Mouse (Mus musculus): ENCODE data around the gene Gm4756. TPM values are rescaled to one million over a fixed set of nuclear protein-coding genes. Genes with fewer than 3 reads are reported as not detected.
A peak's percentile ranks its signal among the peaks of the same experiment; 100 is the strongest.

The Gm4756 gene
- polyA plus RNA-seq, 1 experiment from 2014 or later, result not detected

DNA sequence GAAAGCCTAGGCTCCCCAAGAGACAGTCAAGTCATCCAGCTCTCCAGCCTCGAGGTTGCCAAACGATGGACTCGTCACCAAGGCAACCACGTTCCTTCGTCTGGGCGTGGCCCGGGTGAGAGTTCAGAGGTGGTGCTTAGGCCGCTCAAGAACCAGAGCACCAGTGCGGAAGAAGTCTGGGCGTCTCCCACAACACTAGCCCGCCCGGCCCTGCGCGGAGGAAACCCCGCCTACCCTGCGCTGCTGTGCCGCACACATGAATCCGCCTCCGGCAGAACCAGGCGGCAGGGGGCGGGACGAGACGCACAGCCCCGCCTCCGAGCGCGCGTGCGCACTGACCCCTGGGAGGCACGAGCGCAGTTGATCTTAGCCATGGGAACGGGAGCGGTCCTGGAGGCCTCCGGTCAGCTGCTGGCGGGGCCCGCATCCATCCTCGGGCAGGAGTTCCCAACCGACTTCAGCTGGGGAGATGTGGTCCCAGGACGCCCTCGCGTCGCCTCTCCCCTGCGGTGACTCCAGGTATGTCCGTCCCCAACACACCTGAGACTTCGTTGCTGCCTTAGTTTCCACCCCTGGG, 113.4 kb downstream of the Gm4756 start, which contains the start of gene Pcnx4:
Pcnx4 (plus strand) TSS at position 363 of the 577 bp plus-strand sequence.
- Histone ChIP-seq H3K27ac (replicated peaks in 1 of 2; ENCODE audit: control insufficient read depth in 1 of 2, insufficient read depth in 1 of 2, low read depth in 2 of 2, low read length in 2 of 2) (peak within 1 kb of the TSS; percentile 15 to 63; a peak in 3 of 4 replicates), H3K4me3 (ENCODE audit: control insufficient read depth in 1 of 2, insufficient read depth in 1 of 2, low read depth in 1 of 2, low read length in 2 of 2) (peak within 1 kb of the TSS; percentile 79 to 81), H3K9ac (ENCODE audit: low read length) (peak within 1 kb of the TSS; percentile 83), H3K4me2 (ENCODE audit: low read length) (peak within 1 kb of the TSS; percentile 80), H3K36me3 (ENCODE audit: control insufficient read depth, insufficient read depth, low read length) (0 out of 2 replicates have a peak, but pooled peaks cover 3% of the 10 kb centered on the region), H3K9me3 (ENCODE audit: control insufficient read depth, low read length) (no peaks in the 10 kb centered on the region), H3K27me3 (ENCODE audit: control insufficient read depth, insufficient read depth, low read length) (no peaks in the 10 kb centered on the region), H3K4me1 (ENCODE audit: control insufficient read depth in 2 of 2, insufficient read depth in 2 of 2, low read length in 2 of 2) (peaks cover 0 to 6% of the 10 kb centered on the region in 2 experiments; a peak in 1 of 4 replicates)
- WGBS, result under 1% methylated on average over 44 of the region's 45 CpGs
- ATAC-seq (ENCODE audit: insufficient number of reproducible peaks, insufficient read depth, low FRiP score, low read depth), result peak; percentile 99

DNA sequence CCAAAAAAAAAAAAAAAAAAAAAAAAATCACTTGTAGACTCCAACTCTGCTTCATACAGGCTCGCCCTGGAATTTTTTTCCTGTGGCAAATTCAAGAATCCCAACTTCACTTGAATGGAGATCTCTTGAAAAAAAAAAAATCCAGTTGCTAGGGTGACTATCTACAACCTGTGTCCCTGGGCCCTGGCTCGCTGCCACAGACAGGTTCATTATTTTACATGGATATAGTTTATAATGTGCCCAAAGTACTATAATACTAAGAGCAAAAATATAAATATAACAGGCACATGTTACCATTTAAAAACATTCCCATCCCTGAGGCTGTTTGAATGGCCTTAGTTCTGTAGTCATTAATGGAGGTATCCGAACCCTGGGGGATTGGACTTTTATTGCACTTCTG, 113.9 kb downstream of the Gm4756 start:
- H3K9ac ChIP-seq (ENCODE audit: low read length), result peak overlapping the region; percentile 41; the same call in 1 of the 2 replicates
- no peak for ATAC-seq (ENCODE audit: insufficient number of reproducible peaks, insufficient read depth, low FRiP score, low read depth)
- no peak overlapping the region; a peak in 1 of 4 replicates for H3K27ac ChIP-seq (replicated peaks in 1 of 2; ENCODE audit: control insufficient read depth in 1 of 2, insufficient read depth in 1 of 2, low read depth in 2 of 2, low read length in 2 of 2)
- H3K27me3 ChIP-seq (ENCODE audit: control insufficient read depth, insufficient read depth, low read length), result no peaks in the 10 kb centered on the region
- 0 out of 2 replicates have a peak, but pooled peaks cover 3% of the 10 kb centered on the region for H3K36me3 ChIP-seq (ENCODE audit: control insufficient read depth, insufficient read depth, low read length)
- no peaks in the 10 kb centered on the region for H3K9me3 ChIP-seq (ENCODE audit: control insufficient read depth, low read length)
- WGBS, result 36% methylated on average over 3 of the region's 3 CpGs
- peaks cover 0 to 6% of the 10 kb centered on the region in 2 experiments; a peak in 1 of 4 replicates for H3K4me1 ChIP-seq (ENCODE audit: control insufficient read depth in 2 of 2, insufficient read depth in 2 of 2, low read length in 2 of 2)
- peak overlapping the region; percentile 79 to 81 for H3K4me3 ChIP-seq (ENCODE audit: control insufficient read depth in 1 of 2, insufficient read depth in 1 of 2, low read depth in 1 of 2, low read length in 2 of 2)
- peak overlapping the region; percentile 80 for H3K4me2 ChIP-seq (ENCODE audit: low read length)

DNA sequence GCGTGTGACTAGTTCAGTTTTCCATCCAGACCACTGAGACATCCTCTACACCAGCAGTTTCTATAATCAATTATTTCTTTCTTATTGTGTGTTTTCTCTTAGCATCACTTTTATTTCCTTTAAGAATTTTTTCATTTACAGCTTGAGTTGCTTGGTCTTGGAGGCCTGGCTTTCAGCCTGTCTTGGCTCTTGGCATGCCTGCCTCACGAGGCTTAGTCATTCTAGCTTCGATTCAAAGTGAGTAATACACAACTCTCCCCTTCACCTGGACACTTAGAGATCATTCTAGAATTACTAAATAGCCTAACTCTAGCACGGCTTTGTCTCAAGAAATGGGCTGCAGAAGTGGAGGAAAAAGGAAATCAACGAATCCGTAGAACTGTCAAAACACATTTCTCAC, 115.5 kb downstream of the Gm4756 start:
- H3K27ac ChIP-seq (replicated peaks in 1 of 2; ENCODE audit: control insufficient read depth in 1 of 2, insufficient read depth in 1 of 2, low read depth in 2 of 2, low read length in 2 of 2), result no peak overlapping the region
- H3K4me1 ChIP-seq (ENCODE audit: control insufficient read depth in 2 of 2, insufficient read depth in 2 of 2, low read length in 2 of 2), result peaks cover 0 to 6% of the 10 kb centered on the region in 2 experiments; a peak in 1 of 4 replicates
- H3K9me3 ChIP-seq (ENCODE audit: control insufficient read depth, low read length), result peaks cover 5% of the 10 kb centered on the region; the same call in 1 of the 2 replicates
- H3K27me3 ChIP-seq (ENCODE audit: control insufficient read depth, insufficient read depth, low read length), result no peaks in the 10 kb centered on the region
- no peak overlapping the region for H3K4me2 ChIP-seq (ENCODE audit: low read length)
- no peaks in the 10 kb centered on the region for H3K36me3 ChIP-seq (ENCODE audit: control insufficient read depth, insufficient read depth, low read length)
- no peak overlapping the region for H3K9ac ChIP-seq (ENCODE audit: low read length)
- ATAC-seq (ENCODE audit: insufficient number of reproducible peaks, insufficient read depth, low FRiP score, low read depth), result no peak
- 76% methylated on average over 6 of the region's 6 CpGs for WGBS
- no peak overlapping the region for H3K4me3 ChIP-seq (ENCODE audit: control insufficient read depth in 1 of 2, insufficient read depth in 1 of 2, low read depth in 1 of 2, low read length in 2 of 2)

DNA sequence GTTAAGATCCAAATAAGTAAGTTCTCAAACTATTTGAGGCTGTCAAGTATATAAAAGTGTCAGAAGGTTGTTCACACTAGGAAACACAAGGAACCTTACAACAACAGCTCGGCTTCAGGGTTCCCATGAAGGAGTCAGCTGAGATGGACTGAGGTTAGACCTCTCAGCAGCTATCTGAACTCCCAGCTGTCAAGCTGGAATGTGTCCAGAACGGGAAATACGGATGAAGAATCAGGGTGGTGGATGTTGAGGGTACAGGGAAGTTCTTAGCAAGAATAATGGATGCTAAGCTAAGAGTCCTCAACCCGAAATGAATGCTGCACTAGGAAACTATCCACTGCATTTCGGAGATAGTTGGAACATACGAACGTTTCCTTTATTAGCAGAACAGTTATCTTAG, 117.2 kb downstream of the Gm4756 start:
- H3K27me3 ChIP-seq (ENCODE audit: control insufficient read depth, insufficient read depth, low read length), result no peaks in the 10 kb centered on the region
- H3K4me3 ChIP-seq (ENCODE audit: control insufficient read depth in 1 of 2, insufficient read depth in 1 of 2, low read depth in 1 of 2, low read length in 2 of 2), result no peak overlapping the region
- 0 out of 4 replicates have a peak, but pooled peaks cover 0 to 4% of the 10 kb centered on the region in 2 experiments for H3K4me1 ChIP-seq (ENCODE audit: control insufficient read depth in 2 of 2, insufficient read depth in 2 of 2, low read length in 2 of 2)
- no peak for ATAC-seq (ENCODE audit: insufficient number of reproducible peaks, insufficient read depth, low FRiP score, low read depth)
- H3K36me3 ChIP-seq (ENCODE audit: control insufficient read depth, insufficient read depth, low read length), result no peaks in the 10 kb centered on the region
- no peak overlapping the region for H3K4me2 ChIP-seq (ENCODE audit: low read length)
- peaks cover 5% of the 10 kb centered on the region; the same call in 1 of the 2 replicates for H3K9me3 ChIP-seq (ENCODE audit: control insufficient read depth, low read length)
- H3K9ac ChIP-seq (ENCODE audit: low read length), result no peak overlapping the region
- no peak overlapping the region for H3K27ac ChIP-seq (replicated peaks in 1 of 2; ENCODE audit: control insufficient read depth in 1 of 2, insufficient read depth in 1 of 2, low read depth in 2 of 2, low read length in 2 of 2)
- WGBS, result 56% methylated on average over 7 of the region's 7 CpGs

Other genes starting within 250 kb of the Gm4756 start
- 10.9 and 15.1 TPM in 2 replicates for gene Rtn1, start 240.6 kb downstream of the Gm4756 start, polyA plus RNA-seq (2014; fragmentation: Nextera tagmentation; extraction: Ambion mirVana)
- 0.77 and 1.1 TPM in 2 replicates for gene Lrrc9, start 207.8 kb downstream of the Gm4756 start, polyA plus RNA-seq (2014; fragmentation: Nextera tagmentation; extraction: Ambion mirVana)
- gene Pcnx4, start 113.3 kb downstream of the Gm4756 start, polyA plus RNA-seq (2014; fragmentation: Nextera tagmentation; extraction: Ambion mirVana), result 7.3 and 7.4 TPM in 2 replicates
- gene Dhrs7, start 15.2 kb upstream of the Gm4756 start, polyA plus RNA-seq (2014; fragmentation: Nextera tagmentation; extraction: Ambion mirVana), result 87.0 and 96.1 TPM in 2 replicates
- 64.1 and 75.9 TPM in 2 replicates for gene Ppm1a, start 107.8 kb upstream of the Gm4756 start, polyA plus RNA-seq (2014; fragmentation: Nextera tagmentation; extraction: Ambion mirVana)